Mouse (Mus musculus) midbrain, embryonic 13.5 days (tissue): ENCODE measurements at regions not wholly inside any gene's neighbourhood (a gene's known extent, or its start where the extent isn't known, plus 50 kb on each side); places are given as distances from the start of the nearest gene placed in this dataset.
A peak's percentile ranks its signal among the peaks of the same experiment; 100 is the strongest.

ENCODE experiments used
- ATAC-seq: fragments of 200-750 bp; cut with Nextera tagmentation; 2 replicates; pipeline ENCODE4 v1.8.0; 2017; ENCODE audit warnings: mild to moderate bottlenecking, moderate TSS enrichment, moderate library complexity
- H3K27ac ChIP-seq: fragments of 300-500 bp; sonication (generic); 2 replicates; pipeline ENCODE4 v1.5.1; 2015; ENCODE audit warnings: inconsistent platforms, mild to moderate bottlenecking, moderate library complexity
- H3K27me3 ChIP-seq: fragments of 300-500 bp; sonication (generic); 2 replicates; pipeline ENCODE4 v1.6.1; 2015; ENCODE audit warnings: mild to moderate bottlenecking, inconsistent platforms
- H3K36me3 ChIP-seq: fragments of 300-500 bp; sonication (generic); 2 replicates; pipeline ENCODE4 v1.6.1; 2015; ENCODE audit warnings: mild to moderate bottlenecking, inconsistent platforms
- H3K4me1 ChIP-seq: fragments of 300-500 bp; sonication (generic); replicated peaks from 2 replicates; pipeline ENCODE4 v1.6.1; 2015; ENCODE audit warnings: inconsistent platforms
- H3K4me2 ChIP-seq: fragments of 300-500 bp; sonication (generic); replicated peaks from 2 replicates; pipeline ENCODE4 v1.6.1; 2015; ENCODE audit warnings: moderate library complexity, mild to moderate bottlenecking, inconsistent platforms
- H3K4me3 ChIP-seq: fragments of 300-500 bp; sonication (generic); replicated peaks from 2 replicates; pipeline ENCODE4 v1.5.1; 2015; ENCODE audit warnings: mild to moderate bottlenecking, inconsistent platforms
- H3K9ac ChIP-seq: fragments of 300-500 bp; sonication (generic); replicated peaks from 2 replicates; pipeline ENCODE4 v1.6.1; 2015; ENCODE audit warnings: mild to moderate bottlenecking, inconsistent platforms
- H3K9me3 ChIP-seq: fragments of 300-500 bp; sonication (generic); 2 replicates; pipeline ENCODE4 v1.6.1; 2016; ENCODE audit warnings: mild to moderate bottlenecking, inconsistent platforms
- WGBS: fragments of 180-500 bp; shearing (Covaris S2); methylation state at CpG from one replicate; pipeline ENCODE4 v1.1.7; 2015; 5-methylcytosine and 5-hydroxymethylcytosine counted together

DNA sequence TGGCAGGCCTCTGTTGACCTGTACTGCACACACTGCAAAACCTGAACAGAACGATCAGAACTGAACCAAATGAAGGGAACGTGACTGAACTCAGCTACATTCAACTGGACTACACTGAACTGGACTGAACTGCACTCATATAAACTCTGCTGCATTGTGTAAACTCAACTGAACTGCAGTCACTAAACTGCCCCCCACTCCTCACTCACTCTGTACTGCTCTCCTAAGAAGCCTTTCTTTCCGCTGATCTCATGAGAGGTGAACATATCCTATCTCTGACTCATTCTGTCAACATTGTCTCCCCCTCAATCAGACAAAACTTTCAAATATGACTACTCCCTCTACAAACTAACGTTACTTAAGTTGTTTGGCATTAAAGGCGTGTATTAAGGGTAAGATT, 324.5 kb upstream of the Cdh9 start:
- 86% methylated on average over 5 of the region's 5 CpGs for WGBS
- Histone ChIP-seq H3K4me1 (no peaks in the 10 kb centered on the region), H3K27ac (no peak overlapping the region), H3K9me3 (no peaks in the 10 kb centered on the region), H3K9ac (no peak overlapping the region), H3K4me2 (no peak overlapping the region), H3K4me3 (no peak overlapping the region), H3K36me3 (no peaks in the 10 kb centered on the region), H3K27me3 (no peaks in the 10 kb centered on the region)
- ATAC-seq: no peak

- Histone ChIP-seq H3K4me1 (no peaks in the 10 kb centered on the region), H3K27ac (no peak overlapping the region), H3K9ac (no peak overlapping the region), H3K4me3 (no peak overlapping the region), H3K27me3 (no peaks in the 10 kb centered on the region), H3K9me3 (no peaks in the 10 kb centered on the region), H3K36me3 (no peaks in the 10 kb centered on the region), H3K4me2 (no peak overlapping the region)
- no peak for ATAC-seq
Observed at GRCm38 (mm10) chr15:16406203-16406602, 322.4 kb upstream of the Cdh9 start.

DNA sequence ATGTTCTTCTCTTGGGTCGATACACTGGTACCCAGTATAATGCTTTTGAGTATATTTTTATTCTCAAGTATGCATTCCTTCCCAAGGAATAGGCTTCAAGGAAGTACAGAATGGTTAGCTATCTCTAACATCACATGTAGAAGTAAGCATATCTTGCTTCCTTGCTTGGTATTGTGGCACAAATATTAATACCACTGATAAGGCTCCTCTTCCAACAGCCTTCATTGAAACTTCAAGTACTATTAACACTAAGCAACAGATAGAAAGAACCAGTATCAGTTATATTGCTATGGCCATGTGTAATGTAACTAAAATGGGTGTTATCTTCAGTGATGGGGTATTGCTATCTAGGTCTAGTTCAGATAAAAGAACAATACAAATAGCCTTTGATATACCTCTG, 316.9 kb upstream of the Cdh9 start:
- Histone ChIP-seq H3K4me1 (no peaks in the 10 kb centered on the region), H3K27me3 (no peaks in the 10 kb centered on the region), H3K9ac (no peak overlapping the region), H3K4me2 (no peak overlapping the region), H3K4me3 (no peak overlapping the region), H3K27ac (no peak overlapping the region), H3K9me3 (no peaks in the 10 kb centered on the region), H3K36me3 (no peaks in the 10 kb centered on the region)
- ATAC-seq: no peak
- WGBS: 95% methylated on average over 1 of the region's 1 CpGs

- H3K4me3 ChIP-seq: no peak overlapping the region
- ATAC-seq: no peak
- H3K4me2 ChIP-seq: no peak overlapping the region
- H3K27me3 ChIP-seq: no peaks in the 10 kb centered on the region
- H3K36me3 ChIP-seq: no peaks in the 10 kb centered on the region
- no peak overlapping the region for H3K9ac ChIP-seq
- H3K27ac ChIP-seq: no peak overlapping the region
- WGBS: 81% methylated on average over 3 of the region's 3 CpGs
- H3K4me1 ChIP-seq: no peaks in the 10 kb centered on the region
- H3K9me3 ChIP-seq: no peaks in the 10 kb centered on the region
Observed at GRCm38 (mm10) chr15:16417719-16418118, 310.8 kb upstream of the Cdh9 start.

DNA sequence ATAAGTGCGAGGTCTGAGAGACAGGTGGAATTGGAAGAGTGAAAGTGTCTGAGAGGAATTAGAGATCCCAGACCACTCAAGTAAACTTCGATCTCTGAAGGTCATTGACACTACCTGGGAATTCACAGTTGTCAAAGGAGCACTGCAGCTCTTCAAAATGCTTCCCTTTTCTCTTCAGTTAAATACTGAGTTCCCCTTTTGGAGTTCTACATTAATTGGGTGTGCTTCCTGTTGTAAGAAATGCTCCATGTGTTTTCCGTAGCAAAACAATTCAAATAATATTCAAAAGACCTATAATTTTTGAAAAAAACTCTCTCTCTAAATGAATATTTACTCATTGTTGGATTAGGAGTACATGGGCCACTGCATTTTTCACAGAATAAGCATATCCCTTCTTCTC, 305.5 kb upstream of the Cdh9 start:
- Histone ChIP-seq H3K9me3 (no peaks in the 10 kb centered on the region), H3K4me1 (no peaks in the 10 kb centered on the region), H3K27me3 (no peaks in the 10 kb centered on the region), H3K27ac (no peak overlapping the region), H3K4me2 (no peak overlapping the region), H3K4me3 (no peak overlapping the region), H3K36me3 (no peaks in the 10 kb centered on the region), H3K9ac (no peak overlapping the region)
- no peak for ATAC-seq
- WGBS: 86% methylated on average over 3 of the region's 3 CpGs

GRCm38 (mm10) chr15:16446631-16447030, 281.9 kb upstream of the Cdh9 start:
- H3K36me3 ChIP-seq: no peaks in the 10 kb centered on the region
- no peak for ATAC-seq

DNA sequence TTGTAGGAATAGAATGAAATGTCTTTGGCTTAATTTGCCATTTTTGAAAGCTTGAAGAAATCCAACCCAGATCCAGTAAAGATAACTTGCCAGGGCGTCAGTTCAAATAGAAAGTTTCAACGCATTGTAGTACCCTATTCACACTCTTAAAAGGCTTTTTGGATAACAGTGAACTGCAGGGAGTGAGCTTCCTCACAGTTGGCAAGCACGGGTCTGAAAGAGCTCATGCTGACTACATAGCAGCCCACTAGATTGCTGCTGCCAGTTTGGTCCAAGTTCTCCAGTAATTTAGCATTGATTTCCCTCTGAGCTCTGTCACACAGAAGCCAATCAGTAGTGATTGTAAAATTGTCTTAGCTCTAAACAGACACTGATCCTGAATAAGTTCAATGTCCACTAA, 237.3 kb upstream of the Cdh9 start:
- H3K27me3 ChIP-seq: no peaks in the 10 kb centered on the region
- no peak overlapping the region for H3K9ac ChIP-seq
- H3K27ac ChIP-seq: no peak overlapping the region
- no peak overlapping the region for H3K4me2 ChIP-seq
- no peak for ATAC-seq
- H3K9me3 ChIP-seq: no peaks in the 10 kb centered on the region
- no peaks in the 10 kb centered on the region for H3K4me1 ChIP-seq
- WGBS: 4% methylated on average over 3 of the region's 3 CpGs
- no peaks in the 10 kb centered on the region for H3K36me3 ChIP-seq
- no peak overlapping the region for H3K4me3 ChIP-seq

More at GRCm38 (mm10) chr15:16446631-16447030, 281.9 kb upstream of the Cdh9 start:
- no peak overlapping the region for H3K4me3 ChIP-seq
- H3K27me3 ChIP-seq: no peaks in the 10 kb centered on the region
- no peak overlapping the region for H3K9ac ChIP-seq
- H3K9me3 ChIP-seq: no peaks in the 10 kb centered on the region
- H3K4me2 ChIP-seq: no peak overlapping the region
- no peaks in the 10 kb centered on the region for H3K4me1 ChIP-seq
- no peak overlapping the region for H3K27ac ChIP-seq

DNA sequence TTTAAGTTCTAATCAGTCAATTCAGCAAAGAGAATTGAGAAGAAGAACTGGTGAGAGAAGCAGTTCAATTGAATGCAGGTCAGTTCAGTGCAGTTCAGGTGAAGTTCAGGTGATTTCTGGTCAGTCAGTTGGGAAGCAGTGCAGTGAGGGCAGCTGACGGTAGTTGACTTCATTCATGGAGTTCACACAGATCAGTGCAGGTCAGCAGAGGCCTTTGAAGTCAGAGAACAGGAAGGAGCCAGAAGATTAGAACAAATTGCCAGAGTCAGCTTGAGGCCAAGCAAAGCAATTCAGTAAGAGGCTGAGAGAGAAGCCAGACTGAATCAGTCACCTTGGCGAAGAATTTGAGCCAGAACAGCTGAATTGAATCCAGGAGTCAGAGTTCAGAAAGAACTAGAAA, 235.7 kb upstream of the Cdh9 start:
- H3K4me3 ChIP-seq: no peak overlapping the region
- no peak overlapping the region for H3K4me2 ChIP-seq
- H3K36me3 ChIP-seq: no peaks in the 10 kb centered on the region
- 49% methylated on average over 2 of the region's 2 CpGs for WGBS
- H3K9ac ChIP-seq: no peak overlapping the region
- no peak overlapping the region for H3K27ac ChIP-seq
- no peaks in the 10 kb centered on the region for H3K9me3 ChIP-seq
- ATAC-seq: no peak
- H3K27me3 ChIP-seq: no peaks in the 10 kb centered on the region
- H3K4me1 ChIP-seq: no peaks in the 10 kb centered on the region

DNA sequence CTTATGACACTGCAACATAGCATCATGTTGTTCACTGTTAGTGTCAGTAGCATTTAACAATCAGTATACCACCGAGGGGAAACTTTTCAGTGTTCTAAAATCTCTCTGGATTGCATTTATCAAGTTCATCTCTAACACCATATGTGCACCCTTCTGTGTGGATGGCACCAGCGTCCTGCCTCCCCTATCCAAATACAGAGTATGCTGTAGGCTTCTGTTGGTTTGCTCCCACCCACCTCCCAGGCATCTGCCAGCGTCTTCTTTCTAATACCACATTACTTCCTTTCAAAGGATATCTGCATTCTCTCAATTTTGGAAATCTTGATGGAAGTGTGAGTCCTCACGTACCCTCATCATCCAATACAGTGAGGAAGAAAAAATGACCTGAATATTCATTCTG, 208.0 kb upstream of the Cdh9 start:
- Histone ChIP-seq H3K36me3 (no peaks in the 10 kb centered on the region), H3K9ac (no peak overlapping the region), H3K4me2 (no peak overlapping the region), H3K27me3 (no peaks in the 10 kb centered on the region), H3K4me1 (no peaks in the 10 kb centered on the region), H3K27ac (no peak overlapping the region), H3K4me3 (no peak overlapping the region), H3K9me3 (no peaks in the 10 kb centered on the region)
- WGBS: 78% methylated on average over 4 of the region's 4 CpGs
- ATAC-seq: no peak

DNA sequence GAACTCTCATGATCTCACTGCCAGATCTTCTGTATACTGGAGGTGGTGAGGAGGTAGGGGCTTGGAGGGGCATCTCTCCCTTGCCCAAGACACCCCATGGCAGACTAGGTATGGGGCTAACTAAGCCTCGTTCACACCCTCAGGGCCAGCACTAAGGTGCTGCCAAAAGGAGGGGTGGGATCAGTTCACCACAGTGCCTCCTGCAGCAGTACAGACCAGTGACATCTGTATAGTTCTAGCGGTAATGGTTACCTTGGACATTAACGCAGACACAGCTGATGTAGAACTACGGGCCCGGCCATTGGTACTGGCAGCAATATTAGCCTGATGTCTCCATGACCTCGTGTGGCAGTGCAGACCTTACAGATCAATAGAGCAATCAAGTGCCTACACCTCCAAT, 196.0 kb upstream of the Cdh9 start:
- H3K9me3 ChIP-seq: no peaks in the 10 kb centered on the region
- H3K4me2 ChIP-seq: no peak overlapping the region
- no peak overlapping the region for H3K4me3 ChIP-seq
- H3K27me3 ChIP-seq: no peaks in the 10 kb centered on the region
- no peak overlapping the region for H3K27ac ChIP-seq
- 97% methylated on average over 6 of the region's 6 CpGs for WGBS
- no peaks in the 10 kb centered on the region for H3K36me3 ChIP-seq
- ATAC-seq: no peak
- no peaks in the 10 kb centered on the region for H3K4me1 ChIP-seq
- H3K9ac ChIP-seq: no peak overlapping the region

- Histone ChIP-seq H3K27me3 (no peaks in the 10 kb centered on the region), H3K4me2 (no peak overlapping the region), H3K9ac (no peak overlapping the region), H3K4me1 (no peaks in the 10 kb centered on the region), H3K36me3 (no peaks in the 10 kb centered on the region), H3K4me3 (no peak overlapping the region), H3K27ac (no peak overlapping the region), H3K9me3 (no peaks in the 10 kb centered on the region)
- WGBS: 46% methylated on average over 1 of the region's 1 CpGs
- no peak for ATAC-seq
Observed at GRCm38 (mm10) chr15:16541226-16541625, 187.3 kb upstream of the Cdh9 start.

DNA sequence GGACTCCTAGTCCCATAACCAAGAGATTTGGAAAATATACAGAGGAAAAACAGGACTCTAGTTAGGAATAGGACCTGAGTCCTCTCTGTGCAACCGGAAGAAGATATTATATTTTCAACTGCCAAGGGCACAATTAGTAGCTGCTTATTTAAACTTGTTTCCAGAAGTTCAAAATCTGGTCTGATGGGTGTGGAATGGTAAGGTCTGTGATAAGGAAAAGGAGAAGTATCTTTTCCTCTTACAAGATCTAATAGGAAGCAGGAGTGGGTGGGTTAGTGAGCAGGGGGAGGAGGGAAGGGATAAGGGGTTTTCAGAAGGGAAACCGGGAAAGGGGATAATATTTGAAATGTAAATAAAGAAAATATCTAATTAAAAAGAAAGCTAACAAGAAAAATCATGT, 173.4 kb upstream of the Cdh9 start:
- Histone ChIP-seq H3K4me1 (peaks cover 4% of the 10 kb centered on the region; the same call in 1 of the 2 replicates), H3K36me3 (no peaks in the 10 kb centered on the region), H3K9ac (no peak overlapping the region), H3K27me3 (no peaks in the 10 kb centered on the region), H3K9me3 (no peaks in the 10 kb centered on the region), H3K27ac (no peak overlapping the region), H3K4me2 (no peak overlapping the region), H3K4me3 (no peak overlapping the region)
- 84% methylated on average over 2 of the region's 2 CpGs for WGBS
- ATAC-seq: no peak

DNA sequence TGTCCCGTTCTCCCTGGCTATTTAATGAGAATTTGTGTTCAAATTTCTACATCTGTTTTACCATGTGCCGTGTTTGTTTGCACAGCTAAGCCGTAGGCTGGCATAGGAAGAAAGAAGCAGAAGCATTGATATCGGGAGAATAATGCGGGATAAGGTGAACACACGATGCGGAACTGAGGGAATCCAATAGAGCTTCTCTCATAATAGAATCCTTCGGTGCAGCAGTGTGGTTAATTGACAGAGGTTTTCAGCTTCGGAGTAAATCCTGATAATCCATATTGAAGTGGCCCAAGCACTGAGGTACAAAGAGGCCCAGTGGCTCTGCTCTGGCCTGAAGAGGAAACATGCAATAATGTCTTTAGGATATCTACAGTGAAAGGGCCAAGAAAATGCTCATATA, 172.2 kb upstream of the Cdh9 start:
- ATAC-seq: peak; percentile 82
- H3K4me2 ChIP-seq: peak overlapping the region; percentile 19; the same call in 1 of the 2 replicates

More for the DNA sequence above, 172.2 kb upstream of the Cdh9 start:
- H3K4me1 ChIP-seq: peaks cover 4% of the 10 kb centered on the region; the same call in 1 of the 2 replicates
- H3K36me3 ChIP-seq: no peaks in the 10 kb centered on the region
- H3K4me3 ChIP-seq: no peak overlapping the region
- H3K9me3 ChIP-seq: no peaks in the 10 kb centered on the region
- H3K27ac ChIP-seq: no peak overlapping the region
- H3K9ac ChIP-seq: no peak overlapping the region
- no peaks in the 10 kb centered on the region for H3K27me3 ChIP-seq
- WGBS: 18% methylated on average over 9 of the region's 9 CpGs
